Mouse (Mus musculus): ENCODE results near the gene Entpd1. TPM values are rescaled to one million over a fixed set of nuclear protein-coding genes. Genes with fewer than 3 reads are reported as not detected.

Gene Entpd1
- total and polyA plus RNA-seq, 3 experiments: 13.0 to 26.4 (median 22.1) TPM

- H3K27me3 ChIP-seq (ENCODE audit: control insufficient read depth, insufficient read depth, low read length): no peaks in the 10 kb centered on the region
- WGBS: 0% methylated on average over 16 of the region's 16 CpGs
- H3K4me3 ChIP-seq: peak overlapping the region; percentile 59
- peak overlapping the region; percentile 87 for H3K27ac ChIP-seq
- H3K9ac ChIP-seq (ENCODE audit: low read depth, low read length): peak overlapping the region; percentile 63
- no peaks in the 10 kb centered on the region; the same call in 1 of the 2 replicates for H3K36me3 ChIP-seq (ENCODE audit: control insufficient read depth, insufficient read depth, low read length)
- no peaks in the 10 kb centered on the region for H3K79me2 ChIP-seq (replicated peaks; ENCODE audit: control insufficient read depth, insufficient read depth, low read length)
- intact Hi-C loops (cut with DNase I): loop anchor here (2.0 to 5.0 kb wide), 3 partner anchors 19 to 48 kb away; partner anchors contain the start of genes Entpd1 and Tctn3
- TF ChIP-seq POLR2A (IDR thresholded peaks at IDR 0.05; ENCODE audit: insufficient read depth, low read depth, low read length) (peak; percentile 60; the same call in 1 of the 2 replicates), CTCF (IDR thresholded peaks at IDR 0.05) (no peak), EP300 (IDR thresholded peaks at IDR 0.05; ENCODE audit: insufficient read depth, low read depth, low read length) (no peak)
- peak; percentile 53 to 65 for DNase-seq
- H3K4me1 ChIP-seq (ENCODE audit: control insufficient read depth, insufficient read depth, low read length): peaks cover 8% of the 10 kb centered on the region
These were observed 47.7 kb downstream of the Entpd1 start for GRCm38 (mm10) chr19:40659651-40660478.

GRCm38 (mm10) chr19:40660510-40660909 is 48.3 kb downstream of the Entpd1 start:
- Histone ChIP-seq H3K36me3 (ENCODE audit: control insufficient read depth, insufficient read depth, low read length) (no peaks in the 10 kb centered on the region; the same call in 1 of the 2 replicates), H3K4me3 (peak overlapping the region; percentile 59), H3K27ac (peak overlapping the region; percentile 87), H3K79me2 (replicated peaks; ENCODE audit: control insufficient read depth, insufficient read depth, low read length) (no peaks in the 10 kb centered on the region), H3K9ac (ENCODE audit: low read depth, low read length) (peak overlapping the region; percentile 63), H3K4me1 (ENCODE audit: control insufficient read depth, insufficient read depth, low read length) (peaks cover 8% of the 10 kb centered on the region), H3K27me3 (ENCODE audit: control insufficient read depth, insufficient read depth, low read length) (no peaks in the 10 kb centered on the region)
- intact Hi-C loops (cut with DNase I): loop anchor here (2.0 to 5.0 kb wide), 3 partner anchors 18 to 48 kb away; partner anchors contain the start of genes Entpd1 and Tctn3
- no peak for DNase-seq
- 23% methylated on average over 9 of the region's 9 CpGs for WGBS
- TF ChIP-seq POLR2A (IDR thresholded peaks at IDR 0.05; ENCODE audit: insufficient read depth, low read depth, low read length): no peak
- TF ChIP-seq EP300 (IDR thresholded peaks at IDR 0.05; ENCODE audit: insufficient read depth, low read depth, low read length): no peak
- TF ChIP-seq CTCF (IDR thresholded peaks at IDR 0.05): no peak

GRCm38 (mm10) chr19:40661108-40661507 is 48.9 kb downstream of the Entpd1 start:
- no peaks in the 10 kb centered on the region for H3K27me3 ChIP-seq (ENCODE audit: control insufficient read depth, insufficient read depth, low read length)
- peak overlapping the region; percentile 63 for H3K9ac ChIP-seq (ENCODE audit: low read depth, low read length)

GRCm38 (mm10) chr19:40661874-40662273 is 49.7 kb downstream of the Entpd1 start:
- no peaks in the 10 kb centered on the region; the same call in 1 of the 2 replicates for H3K36me3 ChIP-seq (ENCODE audit: control insufficient read depth, insufficient read depth, low read length)
- 86% methylated on average over 6 of the region's 6 CpGs for WGBS
- no peak overlapping the region; the same call in 1 of the 2 replicates for H3K4me3 ChIP-seq
- peaks cover 11% of the 10 kb centered on the region for H3K4me1 ChIP-seq (ENCODE audit: control insufficient read depth, insufficient read depth, low read length)
- intact Hi-C loops (cut with DNase I): loop anchor here (2.0 to 5.0 kb wide), 3 partner anchors 17 to 50 kb away; partner anchors contain the start of genes Entpd1 and Tctn3
- no peak overlapping the region for H3K9ac ChIP-seq (ENCODE audit: low read depth, low read length)
- TF ChIP-seq CTCF (IDR thresholded peaks at IDR 0.05): no peak
- no peak for TF ChIP-seq POLR2A (IDR thresholded peaks at IDR 0.05; ENCODE audit: insufficient read depth, low read depth, low read length)
- no peak for TF ChIP-seq EP300 (IDR thresholded peaks at IDR 0.05; ENCODE audit: insufficient read depth, low read depth, low read length)
- H3K27ac ChIP-seq: peak overlapping the region; percentile 87
- no peak for DNase-seq
- no peaks in the 10 kb centered on the region for H3K27me3 ChIP-seq (ENCODE audit: control insufficient read depth, insufficient read depth, low read length)
- no peaks in the 10 kb centered on the region for H3K79me2 ChIP-seq (replicated peaks; ENCODE audit: control insufficient read depth, insufficient read depth, low read length)

More at GRCm38 (mm10) chr19:40661108-40661507, 48.9 kb downstream of the Entpd1 start:
- WGBS: 62% methylated on average over 2 of the region's 2 CpGs
- Histone ChIP-seq H3K4me3 (peak overlapping the region; percentile 59), H3K79me2 (replicated peaks; ENCODE audit: control insufficient read depth, insufficient read depth, low read length) (no peaks in the 10 kb centered on the region), H3K27ac (peak overlapping the region; percentile 87), H3K4me1 (ENCODE audit: control insufficient read depth, insufficient read depth, low read length) (peaks cover 11% of the 10 kb centered on the region), H3K36me3 (ENCODE audit: control insufficient read depth, insufficient read depth, low read length) (no peaks in the 10 kb centered on the region; the same call in 1 of the 2 replicates)
- TF ChIP-seq EP300 (IDR thresholded peaks at IDR 0.05; ENCODE audit: insufficient read depth, low read depth, low read length) (no peak), POLR2A (IDR thresholded peaks at IDR 0.05; ENCODE audit: insufficient read depth, low read depth, low read length) (no peak), CTCF (IDR thresholded peaks at IDR 0.05) (no peak)
- DNase-seq: peak in 1 of 2 experiments; percentile 50
- intact Hi-C loops (cut with DNase I): loop anchor here (2.0 to 5.0 kb wide), 3 partner anchors 18 to 49 kb away; partner anchors contain the start of genes Entpd1 and Tctn3

GRCm38 (mm10) chr19:40662727-40663126 is 50.6 kb downstream of the Entpd1 start:
- 51% methylated on average over 2 of the region's 2 CpGs for WGBS
- TF ChIP-seq EP300 (IDR thresholded peaks at IDR 0.05; ENCODE audit: insufficient read depth, low read depth, low read length) (no peak), POLR2A (IDR thresholded peaks at IDR 0.05; ENCODE audit: insufficient read depth, low read depth, low read length) (no peak), CTCF (IDR thresholded peaks at IDR 0.05) (no peak)
- no peaks in the 10 kb centered on the region for H3K79me2 ChIP-seq (replicated peaks; ENCODE audit: control insufficient read depth, insufficient read depth, low read length)
- H3K4me3 ChIP-seq: no peak overlapping the region
- peaks cover 11% of the 10 kb centered on the region for H3K4me1 ChIP-seq (ENCODE audit: control insufficient read depth, insufficient read depth, low read length)
- H3K27me3 ChIP-seq (ENCODE audit: control insufficient read depth, insufficient read depth, low read length): no peaks in the 10 kb centered on the region
- intact Hi-C loops (cut with DNase I): loop anchor here (5.0 kb wide), 1 partner anchor 50 kb away; the partner anchor contains the start of genes Entpd1 and Tctn3
- H3K9ac ChIP-seq (ENCODE audit: low read depth, low read length): no peak overlapping the region; the same call in 1 of the 2 replicates
- H3K27ac ChIP-seq: no peak overlapping the region
- H3K36me3 ChIP-seq (ENCODE audit: control insufficient read depth, insufficient read depth, low read length): no peaks in the 10 kb centered on the region; the same call in 1 of the 2 replicates
- no peak for DNase-seq
